Mouse (Mus musculus): ENCODE measurements at regions not wholly inside any gene's neighbourhood (a gene's known extent, or its start where the extent isn't known, plus 50 kb on each side); places are given as distances from the start of the nearest gene placed in this dataset.
A peak's percentile ranks its signal among the peaks of the same experiment; 100 is the strongest.

GRCm38 (mm10) chrX:145672776-145673175 lies 167.8 kb upstream of the Amot start:
- Histone ChIP-seq H3K4me3 (replicated peaks; ENCODE audit: insufficient read depth, low read depth, low read length) (no peak overlapping the region), H3K27ac (ENCODE audit: insufficient read depth, low read length) (no peak overlapping the region), H3K27me3 (ENCODE audit: control insufficient read depth, insufficient read depth, low read length) (no peaks in the 10 kb centered on the region), H3K4me1 (ENCODE audit: control insufficient read depth, insufficient read depth, low read length) (no peaks in the 10 kb centered on the region)
- no peak for TF ChIP-seq POLR2A (IDR thresholded peaks at IDR 0.05; ENCODE audit: borderline replicate concordance, insufficient read depth, low read length)
- TF ChIP-seq CTCF (IDR thresholded peaks at IDR 0.05; ENCODE audit: borderline replicate concordance, insufficient read depth, low read depth, low read length), result peak; percentile 40; the same call in 1 of the 2 replicates
- DNase-seq, result peak in 1 of 2 experiments; percentile 6

- H3K4me3 ChIP-seq (replicated peaks; ENCODE audit: insufficient read depth, low read depth, low read length), result no peak overlapping the region
- H3K4me1 ChIP-seq (ENCODE audit: control insufficient read depth, insufficient read depth, low read length), result no peaks in the 10 kb centered on the region
- no peak overlapping the region for H3K27ac ChIP-seq (ENCODE audit: insufficient read depth, low read length)
- TF ChIP-seq CTCF (IDR thresholded peaks at IDR 0.05; ENCODE audit: borderline replicate concordance, insufficient read depth, low read depth, low read length) (no peak), POLR2A (IDR thresholded peaks at IDR 0.05; ENCODE audit: borderline replicate concordance, insufficient read depth, low read length) (no peak)
- DNase-seq, result no peak
- H3K27me3 ChIP-seq (ENCODE audit: control insufficient read depth, insufficient read depth, low read length), result no peaks in the 10 kb centered on the region
- WGBS, result 75% methylated on average over 2 of the region's 2 CpGs
These were observed 146.7 kb upstream of the Amot start for GRCm38 (mm10) chrX:145651647-145652046.

GRCm38 (mm10) chrX:145619649-145620048 lies 114.7 kb upstream of the Amot start:
- WGBS, result 76% methylated on average over 3 of the region's 3 CpGs
- Histone ChIP-seq H3K4me1 (ENCODE audit: control insufficient read depth, insufficient read depth, low read length) (no peaks in the 10 kb centered on the region), H3K27me3 (ENCODE audit: control insufficient read depth, insufficient read depth, low read length) (no peaks in the 10 kb centered on the region), H3K4me3 (replicated peaks; ENCODE audit: insufficient read depth, low read depth, low read length) (no peak overlapping the region), H3K27ac (ENCODE audit: insufficient read depth, low read length) (no peak overlapping the region)
- no peak for DNase-seq
- TF ChIP-seq CTCF (IDR thresholded peaks at IDR 0.05; ENCODE audit: borderline replicate concordance, insufficient read depth, low read depth, low read length), result no peak
- no peak for TF ChIP-seq POLR2A (IDR thresholded peaks at IDR 0.05; ENCODE audit: borderline replicate concordance, insufficient read depth, low read length)

- no peak overlapping the region for H3K27ac ChIP-seq (ENCODE audit: insufficient read depth, low read length)
- no peaks in the 10 kb centered on the region for H3K4me1 ChIP-seq (ENCODE audit: control insufficient read depth, insufficient read depth, low read length)
- no peak overlapping the region for H3K4me3 ChIP-seq (replicated peaks; ENCODE audit: insufficient read depth, low read depth, low read length)
- TF ChIP-seq POLR2A (IDR thresholded peaks at IDR 0.05; ENCODE audit: borderline replicate concordance, insufficient read depth, low read length) (no peak), CTCF (IDR thresholded peaks at IDR 0.05; ENCODE audit: borderline replicate concordance, insufficient read depth, low read depth, low read length) (no peak)
- WGBS, result 69% methylated on average over 10 of the region's 10 CpGs
- DNase-seq, result no peak
- H3K27me3 ChIP-seq (ENCODE audit: control insufficient read depth, insufficient read depth, low read length), result no peaks in the 10 kb centered on the region
These were observed 97.1 kb upstream of the Amot start for GRCm38 (mm10) chrX:145602085-145602484.

- no peaks in the 10 kb centered on the region for H3K27me3 ChIP-seq (ENCODE audit: control insufficient read depth, insufficient read depth, low read length)
- no peak for DNase-seq
- H3K4me1 ChIP-seq (ENCODE audit: control insufficient read depth, insufficient read depth, low read length), result no peaks in the 10 kb centered on the region
- no peak for TF ChIP-seq POLR2A (IDR thresholded peaks at IDR 0.05; ENCODE audit: borderline replicate concordance, insufficient read depth, low read length)
- TF ChIP-seq CTCF (IDR thresholded peaks at IDR 0.05; ENCODE audit: borderline replicate concordance, insufficient read depth, low read depth, low read length), result no peak
- H3K4me3 ChIP-seq (replicated peaks; ENCODE audit: insufficient read depth, low read depth, low read length), result no peak overlapping the region
- 50% methylated on average over 1 of the region's 1 CpGs for WGBS
- no peak overlapping the region for H3K27ac ChIP-seq (ENCODE audit: insufficient read depth, low read length)
These were observed 85.8 kb upstream of the Amot start for GRCm38 (mm10) chrX:145590733-145591132.

- Histone ChIP-seq H3K4me3 (replicated peaks; ENCODE audit: insufficient read depth, low read depth, low read length) (no peak overlapping the region), H3K27ac (ENCODE audit: insufficient read depth, low read length) (no peak overlapping the region), H3K4me1 (ENCODE audit: control insufficient read depth, insufficient read depth, low read length) (no peaks in the 10 kb centered on the region), H3K27me3 (ENCODE audit: control insufficient read depth, insufficient read depth, low read length) (no peaks in the 10 kb centered on the region)
- DNase-seq, result no peak
- no peak for TF ChIP-seq CTCF (IDR thresholded peaks at IDR 0.05; ENCODE audit: borderline replicate concordance, insufficient read depth, low read depth, low read length)
- TF ChIP-seq POLR2A (IDR thresholded peaks at IDR 0.05; ENCODE audit: borderline replicate concordance, insufficient read depth, low read length), result no peak
- WGBS, result 82% methylated on average over 3 of the region's 3 CpGs
These were observed 62.5 kb upstream of the Amot start for GRCm38 (mm10) chrX:145567528-145567927.

- WGBS, result 61% methylated on average over 2 of the region's 2 CpGs
- DNase-seq, result no peak
- Histone ChIP-seq H3K27me3 (ENCODE audit: control insufficient read depth, insufficient read depth, low read length) (no peaks in the 10 kb centered on the region), H3K4me1 (ENCODE audit: control insufficient read depth, insufficient read depth, low read length) (no peaks in the 10 kb centered on the region), H3K4me3 (replicated peaks; ENCODE audit: insufficient read depth, low read depth, low read length) (no peak overlapping the region), H3K27ac (ENCODE audit: insufficient read depth, low read length) (no peak overlapping the region)
- no peak for TF ChIP-seq POLR2A (IDR thresholded peaks at IDR 0.05; ENCODE audit: borderline replicate concordance, insufficient read depth, low read length)
- TF ChIP-seq CTCF (IDR thresholded peaks at IDR 0.05; ENCODE audit: borderline replicate concordance, insufficient read depth, low read depth, low read length), result no peak
These were observed 62.1 kb upstream of the Amot start for GRCm38 (mm10) chrX:145567073-145567472.

GRCm38 (mm10) chrX:145558881-145559280 lies 53.9 kb upstream of the Amot start:
- Histone ChIP-seq H3K4me1 (ENCODE audit: control insufficient read depth, insufficient read depth, low read length) (no peaks in the 10 kb centered on the region), H3K27me3 (ENCODE audit: control insufficient read depth, insufficient read depth, low read length) (no peaks in the 10 kb centered on the region), H3K4me3 (replicated peaks; ENCODE audit: insufficient read depth, low read depth, low read length) (no peak overlapping the region), H3K27ac (ENCODE audit: insufficient read depth, low read length) (no peak overlapping the region)
- no peak for TF ChIP-seq POLR2A (IDR thresholded peaks at IDR 0.05; ENCODE audit: borderline replicate concordance, insufficient read depth, low read length)
- TF ChIP-seq CTCF (IDR thresholded peaks at IDR 0.05; ENCODE audit: borderline replicate concordance, insufficient read depth, low read depth, low read length), result no peak
- WGBS, result 91% methylated on average over 1 of the region's 1 CpGs
- DNase-seq, result no peak
